Mouse (Mus musculus): Measurements from ENCODE around the gene Gpr3. TPM values are rescaled to one million over a fixed set of nuclear protein-coding genes. Genes with fewer than 3 reads are reported as not detected.

Gpr3 gene
- total RNA-seq, 2 experiments from 2014 or later: not detected

DNA sequence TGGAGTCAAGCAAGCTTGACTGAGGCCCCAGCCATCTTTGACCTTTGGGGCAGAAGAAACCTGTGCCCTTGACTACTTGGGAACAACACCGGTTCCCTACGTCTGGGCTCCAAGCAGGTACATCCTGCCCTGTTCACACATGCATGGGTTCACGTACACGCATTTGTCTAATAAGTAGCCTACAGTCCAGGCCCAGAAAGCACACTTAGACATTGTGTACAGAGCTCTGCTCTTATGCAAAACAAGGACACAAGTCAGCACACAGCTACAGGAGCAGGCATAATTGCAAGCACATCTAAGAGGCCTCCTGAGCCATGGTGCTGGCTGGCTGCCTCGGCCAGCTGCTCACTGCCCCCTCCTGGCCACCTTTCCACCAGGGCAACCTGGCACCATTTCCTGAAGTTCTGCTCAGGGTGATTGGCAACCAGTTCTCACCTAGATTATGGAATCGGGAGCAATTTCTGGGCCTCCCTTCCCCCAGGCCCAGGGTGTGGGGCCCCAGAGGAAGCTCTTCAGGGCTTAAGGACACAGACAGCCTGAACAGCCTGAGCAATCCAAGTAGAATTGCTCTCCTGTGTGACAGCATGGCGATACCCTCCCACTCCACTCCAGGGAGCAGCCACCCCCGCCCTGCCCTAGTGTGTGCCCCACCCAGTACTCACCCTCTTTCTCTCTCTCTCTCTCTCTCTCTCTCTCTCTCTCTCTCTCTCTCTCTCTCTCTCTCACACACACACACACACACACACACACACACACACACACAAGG is 11.1 kb downstream of the Gpr3 start:
- peak; percentile 60; the same call in 1 of the 2 replicates for ATAC-seq (replicated peaks; ENCODE audit: low FRiP score, poor library complexity, severe bottlenecking)

DNA sequence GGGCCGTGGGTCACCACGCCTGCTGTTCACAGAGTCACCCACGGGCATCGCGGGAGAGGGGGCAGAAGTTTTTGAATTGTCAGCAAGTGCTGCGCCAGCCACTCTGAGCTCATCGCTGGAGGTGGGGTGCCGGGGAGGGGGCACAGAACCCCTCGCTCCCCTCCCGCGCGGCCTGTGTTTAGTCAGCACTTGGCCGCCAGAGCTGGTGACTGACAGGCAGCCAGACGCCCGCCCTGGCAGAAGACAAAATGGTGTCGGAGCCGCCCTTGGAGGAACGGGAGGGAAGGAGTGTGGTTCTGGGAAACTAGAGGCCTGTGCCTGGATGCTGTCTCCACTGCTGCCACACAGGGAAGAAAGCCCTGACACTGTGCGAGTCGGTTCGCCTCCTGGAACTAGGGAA is 12.0 kb downstream of the Gpr3 start:
- ATAC-seq (replicated peaks; ENCODE audit: low FRiP score, poor library complexity, severe bottlenecking): no peak; the same call in 1 of the 2 replicates

DNA sequence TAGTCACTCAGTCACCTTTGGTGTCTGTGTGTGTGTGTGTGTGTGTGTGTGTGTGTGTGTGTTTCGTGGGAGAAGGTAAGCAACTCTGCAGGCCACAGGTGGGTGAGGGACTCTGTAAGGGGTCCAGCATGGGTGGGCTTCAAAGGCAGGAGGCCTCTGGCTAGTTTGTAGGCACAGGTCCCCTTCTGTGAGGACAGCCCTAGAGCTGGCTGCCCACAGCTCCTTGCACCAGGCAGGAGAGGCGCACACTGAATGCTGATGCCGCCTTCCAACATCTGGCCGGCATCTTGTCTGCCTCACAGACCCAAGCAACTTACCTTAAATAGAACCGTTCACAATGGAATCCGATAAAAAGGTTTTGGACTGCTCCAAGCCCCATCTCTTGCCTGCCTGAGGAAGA is 12.6 kb downstream of the Gpr3 start:
- ATAC-seq (replicated peaks; ENCODE audit: low FRiP score, poor library complexity, severe bottlenecking): no peak

DNA sequence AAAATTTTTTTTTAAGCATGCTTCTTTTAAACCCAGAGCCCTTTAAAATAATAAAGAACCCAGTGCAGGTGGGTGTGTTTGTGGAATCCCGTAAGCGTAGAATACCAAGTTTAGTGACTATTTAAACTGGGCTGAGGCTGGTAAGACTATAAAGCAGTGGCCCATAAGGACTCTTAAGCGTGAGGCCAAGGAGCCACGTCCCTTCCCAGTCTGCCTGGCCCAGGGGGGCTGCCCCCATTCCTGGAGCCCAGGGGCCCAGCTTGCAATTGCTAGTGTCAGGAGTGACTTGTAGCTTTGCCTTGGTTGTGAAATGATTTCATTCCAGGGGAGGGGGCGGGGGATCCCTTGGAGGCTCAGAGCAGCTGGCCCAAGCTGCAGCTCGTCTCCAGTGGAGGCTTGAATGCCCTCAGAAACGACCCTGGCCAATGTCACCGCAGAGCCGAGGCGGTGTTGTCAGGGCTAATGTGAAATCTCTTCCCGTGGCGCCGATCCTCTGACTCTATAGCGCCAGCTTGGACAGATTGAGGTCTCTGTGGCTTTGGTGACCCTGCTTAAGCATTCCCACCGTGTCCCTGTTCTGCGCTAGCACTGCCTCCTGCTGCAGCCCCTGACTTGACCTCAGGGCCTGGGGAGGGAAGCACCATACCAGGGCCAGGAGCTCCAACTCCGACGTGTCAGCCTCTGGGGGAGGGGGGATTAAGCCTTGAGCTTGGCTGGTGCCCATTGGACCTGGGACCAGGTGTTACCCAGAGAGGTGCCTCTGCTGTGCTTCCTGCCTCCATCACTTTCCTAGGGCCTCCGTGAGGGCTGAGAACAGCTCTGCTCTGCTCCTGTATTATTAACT is 13.8 kb downstream of the Gpr3 start:
- no peak for ATAC-seq (replicated peaks; ENCODE audit: low FRiP score, poor library complexity, severe bottlenecking)

DNA sequence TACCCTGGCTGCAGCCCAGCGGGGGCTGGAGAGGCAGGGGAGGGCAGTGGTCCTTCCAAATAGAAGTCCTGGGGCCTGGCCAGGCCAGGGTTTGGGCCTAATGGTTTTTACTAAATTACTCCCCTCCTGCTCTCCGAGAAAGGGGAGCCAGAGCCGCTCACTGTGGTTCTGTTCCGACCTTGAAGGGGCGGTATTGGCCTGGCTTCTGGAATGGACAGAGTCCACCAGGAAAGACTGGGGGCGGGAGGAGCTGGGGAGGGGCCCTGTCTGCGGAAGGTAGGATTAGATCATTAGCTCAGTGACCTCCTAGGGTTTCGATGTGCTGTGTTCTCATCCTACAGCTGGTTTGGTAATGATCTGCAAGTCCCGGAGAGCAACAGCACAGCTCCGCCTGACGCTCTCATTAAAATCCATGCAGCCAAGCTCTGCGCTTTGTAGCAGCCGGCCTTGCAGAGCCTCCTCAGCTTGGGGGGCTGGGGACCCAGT is 14.5 kb downstream of the Gpr3 start:
- no peak for ATAC-seq (replicated peaks; ENCODE audit: low FRiP score, poor library complexity, severe bottlenecking)

DNA sequence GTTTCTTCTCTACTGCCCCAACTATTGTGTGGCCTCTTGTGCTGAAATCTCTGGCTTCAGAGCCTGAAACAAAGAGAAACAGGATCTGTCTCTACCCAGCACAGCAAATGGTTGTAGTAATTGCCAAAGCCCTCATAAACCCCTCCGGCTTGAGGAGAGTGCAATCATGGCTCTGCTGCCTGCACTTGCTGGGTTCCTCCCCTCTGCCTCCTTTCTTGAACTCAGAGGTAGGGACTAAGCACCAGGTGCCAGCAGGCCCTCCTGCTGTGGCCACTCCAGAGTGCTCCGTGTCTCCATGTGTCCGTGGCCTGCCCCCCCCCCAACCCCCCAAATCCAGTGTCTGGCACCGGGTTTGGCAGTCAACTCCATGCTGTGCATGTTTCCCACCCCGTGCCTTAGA is 15.0 kb downstream of the Gpr3 start:
- no peak for ATAC-seq (replicated peaks; ENCODE audit: low FRiP score, poor library complexity, severe bottlenecking)

DNA sequence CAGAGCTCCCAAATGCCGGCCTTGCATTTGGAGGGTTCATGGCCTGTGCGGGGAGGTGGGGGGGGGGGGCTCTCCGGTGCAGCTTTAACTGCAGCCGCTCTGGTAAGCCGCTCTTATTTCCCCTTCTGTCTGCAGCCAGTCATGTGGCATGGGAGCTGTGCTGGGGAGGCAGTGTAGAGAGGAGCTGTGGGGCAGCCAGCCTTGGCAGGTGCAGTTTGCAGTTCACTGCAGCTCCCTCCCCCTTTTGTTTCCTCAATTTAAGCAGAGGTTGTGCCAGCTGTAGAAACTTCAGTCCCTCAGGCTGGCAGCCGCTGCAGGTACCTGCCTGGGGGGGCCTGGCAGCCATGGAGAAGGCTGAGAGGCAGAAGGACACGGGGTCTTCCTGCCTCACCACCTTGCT is 15.5 kb downstream of the Gpr3 start:
- no peak for ATAC-seq (replicated peaks; ENCODE audit: low FRiP score, poor library complexity, severe bottlenecking)

DNA sequence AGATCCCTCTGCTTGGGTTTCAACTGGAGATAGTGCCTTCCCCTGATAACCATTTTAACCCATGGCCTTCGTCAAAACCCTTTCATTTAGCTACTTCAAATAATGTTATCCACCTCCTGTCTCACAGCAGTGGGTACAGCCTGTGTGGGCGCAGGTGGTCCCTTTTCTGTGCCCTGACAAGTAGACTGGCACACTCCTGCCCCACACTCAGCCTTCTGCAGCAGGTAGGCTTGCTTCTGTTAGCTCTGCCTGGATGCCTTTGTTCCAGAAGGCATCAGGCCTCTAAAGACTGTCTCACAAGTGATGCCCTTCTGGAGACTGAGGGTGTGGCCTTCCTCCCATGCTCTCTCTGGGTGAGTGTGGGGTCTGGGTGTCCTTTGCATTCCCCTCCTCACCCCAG is 16.2 kb downstream of the Gpr3 start:
- ATAC-seq (replicated peaks; ENCODE audit: low FRiP score, poor library complexity, severe bottlenecking): no peak

DNA sequence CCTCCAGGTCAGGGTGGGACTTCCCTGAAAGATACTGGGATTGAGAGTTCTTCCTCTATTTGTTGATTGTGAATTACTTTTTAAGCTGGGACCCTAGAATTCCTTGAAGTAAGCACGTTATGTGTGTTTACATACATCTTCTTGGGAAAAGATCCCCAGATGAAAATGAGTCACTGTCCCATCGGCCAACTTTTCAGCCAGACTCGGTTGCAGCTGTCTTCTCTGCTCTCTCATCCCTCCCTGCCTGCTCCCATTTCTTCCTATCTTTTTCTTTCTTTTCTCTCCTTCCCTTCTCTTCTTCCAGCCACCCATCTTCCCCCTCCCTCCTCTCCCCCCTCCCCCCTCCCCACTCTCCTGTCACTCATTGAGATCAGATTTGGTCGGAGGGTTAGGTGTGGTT is 17.3 kb downstream of the Gpr3 start:
- no peak for ATAC-seq (replicated peaks; ENCODE audit: low FRiP score, poor library complexity, severe bottlenecking)

DNA sequence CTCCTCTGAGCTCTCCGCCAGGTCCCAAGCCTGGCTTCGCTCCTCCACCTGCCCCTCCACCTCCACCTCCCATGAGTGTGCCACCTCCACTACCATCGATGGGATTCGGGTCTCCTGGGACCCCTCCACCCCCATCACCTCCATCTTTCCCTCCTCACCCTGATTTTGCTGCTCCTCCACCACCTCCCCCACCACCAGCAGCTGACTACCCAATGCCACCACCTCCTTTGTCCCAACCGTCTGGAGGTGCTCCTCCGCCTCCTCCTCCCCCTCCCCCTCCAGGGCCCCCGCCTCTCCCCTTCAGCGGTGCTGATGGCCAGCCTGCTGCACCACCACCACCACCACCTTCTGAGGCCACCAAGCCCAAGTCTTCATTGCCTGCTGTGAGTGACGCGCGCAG is 17.9 kb downstream of the Gpr3 start:
- ATAC-seq (replicated peaks; ENCODE audit: low FRiP score, poor library complexity, severe bottlenecking): no peak

DNA sequence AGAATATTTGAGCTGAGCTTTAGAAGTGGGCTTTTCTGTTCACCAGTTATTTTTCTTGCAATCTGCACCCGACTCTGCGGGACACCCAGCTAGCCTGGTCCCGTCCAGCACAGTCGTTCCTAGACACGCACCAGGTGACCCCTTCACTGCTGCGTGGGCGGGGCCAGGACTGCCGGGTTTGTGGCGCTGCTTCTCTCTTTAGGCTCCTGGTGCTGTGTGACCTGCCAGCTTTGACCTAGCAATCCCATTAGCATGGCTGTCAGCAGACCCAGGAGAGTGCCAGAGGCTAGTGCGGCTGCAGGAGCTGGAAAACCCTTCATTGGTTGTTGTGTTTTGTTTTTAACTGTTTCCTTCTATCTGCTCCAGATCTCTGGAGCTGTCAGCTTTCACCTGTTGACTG is 22.9 kb downstream of the Gpr3 start:
- no peak for ATAC-seq (replicated peaks; ENCODE audit: low FRiP score, poor library complexity, severe bottlenecking)

DNA sequence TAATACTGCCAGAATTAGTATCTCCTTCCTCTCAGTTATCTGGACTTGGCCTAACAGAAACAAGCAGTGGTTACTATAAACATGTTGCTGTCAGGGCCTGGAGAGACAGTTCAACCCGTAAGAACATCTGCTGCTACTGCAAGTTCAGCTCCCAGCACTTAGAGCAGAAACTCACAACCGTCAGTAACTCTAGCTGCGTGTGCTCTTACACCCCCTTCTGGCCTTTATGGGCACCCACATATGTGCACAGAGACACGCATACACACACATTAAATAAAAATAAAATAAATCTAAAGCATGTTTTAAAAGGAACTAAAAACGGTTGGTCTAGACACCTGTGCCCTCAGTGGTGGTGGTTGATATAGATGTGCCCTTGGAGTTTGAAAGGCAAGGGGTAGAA is 25.5 kb downstream of the Gpr3 start:
- ATAC-seq (replicated peaks; ENCODE audit: low FRiP score, poor library complexity, severe bottlenecking): no peak

DNA sequence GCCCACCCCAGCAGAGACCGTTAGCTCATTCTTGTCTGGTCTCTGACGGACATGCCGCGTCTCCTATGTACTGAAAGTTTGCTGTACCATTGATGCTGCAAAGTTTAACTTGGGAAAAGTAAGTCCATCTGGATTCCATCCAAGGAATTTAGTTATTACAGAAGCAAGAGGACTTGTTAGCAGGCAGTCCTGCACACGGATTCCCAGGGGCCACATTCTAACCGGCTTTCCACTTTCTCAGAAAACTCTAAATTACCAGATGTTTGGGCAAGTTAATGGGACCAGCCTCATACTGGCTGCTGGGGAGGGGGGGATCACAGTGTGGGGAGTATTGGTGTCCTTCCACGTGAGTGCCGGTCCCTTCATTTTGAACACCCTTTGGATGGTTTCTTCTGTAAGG is 26.4 kb downstream of the Gpr3 start:
- ATAC-seq (replicated peaks; ENCODE audit: low FRiP score, poor library complexity, severe bottlenecking): no peak

DNA sequence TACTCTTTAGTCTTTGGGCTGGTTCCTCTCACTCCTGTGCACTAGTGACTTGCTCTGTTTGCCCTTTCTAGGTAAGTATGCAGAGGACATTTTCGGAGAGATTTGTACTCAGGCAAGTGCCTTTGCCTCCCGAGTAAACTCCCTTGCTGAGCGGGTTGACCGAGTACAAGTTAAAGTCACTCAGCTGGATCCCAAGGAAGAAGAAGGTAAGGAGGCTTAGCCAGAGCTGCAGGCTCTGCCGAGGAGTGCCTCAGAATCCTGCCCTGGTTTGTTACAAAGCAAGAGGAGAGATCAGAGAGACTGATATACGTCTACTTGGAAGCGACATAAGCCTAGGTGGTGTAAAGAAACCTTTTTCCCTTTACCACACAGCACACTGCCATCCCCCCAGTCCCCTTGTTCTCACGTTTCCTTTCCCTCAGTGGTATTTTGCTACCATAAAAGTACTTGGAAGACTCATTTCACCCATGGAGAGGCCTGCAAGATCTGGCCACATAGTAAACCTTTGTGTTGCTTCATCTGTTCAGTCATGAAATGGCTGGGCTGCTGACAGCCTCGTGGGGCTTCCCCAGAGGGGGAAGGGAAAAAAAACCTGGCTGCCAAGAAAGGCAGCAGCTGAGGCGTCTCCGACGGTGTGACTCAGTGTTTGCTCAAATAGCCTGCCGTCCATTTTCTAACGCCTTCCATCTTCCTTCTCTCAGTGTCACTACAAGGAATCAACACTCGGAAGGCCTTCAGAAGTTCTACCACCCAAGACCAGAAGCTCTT is 27.3 kb downstream of the Gpr3 start:
- no peak for ATAC-seq (replicated peaks; ENCODE audit: low FRiP score, poor library complexity, severe bottlenecking)

DNA sequence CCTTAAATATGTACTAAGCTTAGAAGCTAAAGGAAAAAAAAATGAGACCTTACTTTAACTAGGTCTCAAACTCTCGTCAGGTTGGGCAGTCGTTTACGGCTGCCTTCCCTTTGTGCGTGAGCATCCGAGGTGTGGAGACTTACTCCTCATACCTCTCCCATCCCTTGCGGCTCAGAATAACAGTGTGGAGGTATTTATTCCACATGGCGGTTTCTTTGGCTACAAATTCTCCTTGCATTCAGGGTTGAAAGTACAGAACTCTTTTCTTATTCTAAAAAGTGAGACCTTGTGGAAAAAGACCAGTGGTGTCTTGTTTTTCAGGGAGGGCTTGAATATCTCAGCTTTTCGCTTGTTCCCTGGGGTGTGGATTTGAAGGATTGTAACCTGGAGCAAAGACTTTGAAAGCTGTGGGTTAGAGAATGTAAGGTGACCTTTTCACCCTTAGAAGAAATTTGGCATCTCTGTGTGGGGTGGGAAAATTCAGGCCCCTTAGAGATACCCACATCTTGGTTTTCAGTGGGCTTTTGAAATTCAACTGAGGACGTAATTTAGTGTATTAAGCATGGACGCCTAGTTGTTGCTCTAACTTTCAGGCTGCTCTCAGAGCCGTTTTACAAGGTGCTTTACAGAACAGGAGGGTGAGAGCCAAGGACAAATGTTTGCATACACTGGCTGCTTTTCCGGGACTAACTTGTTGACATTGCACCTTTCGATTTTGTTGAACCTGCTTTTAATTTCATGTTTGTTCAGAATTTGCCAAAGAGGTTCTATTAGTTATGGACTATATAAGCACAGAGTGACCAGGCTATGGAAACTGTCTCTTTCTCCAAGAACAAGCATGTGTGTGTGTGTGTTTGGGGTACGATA is 28.1 kb downstream of the Gpr3 start:
- ATAC-seq (replicated peaks; ENCODE audit: low FRiP score, poor library complexity, severe bottlenecking): no peak

DNA sequence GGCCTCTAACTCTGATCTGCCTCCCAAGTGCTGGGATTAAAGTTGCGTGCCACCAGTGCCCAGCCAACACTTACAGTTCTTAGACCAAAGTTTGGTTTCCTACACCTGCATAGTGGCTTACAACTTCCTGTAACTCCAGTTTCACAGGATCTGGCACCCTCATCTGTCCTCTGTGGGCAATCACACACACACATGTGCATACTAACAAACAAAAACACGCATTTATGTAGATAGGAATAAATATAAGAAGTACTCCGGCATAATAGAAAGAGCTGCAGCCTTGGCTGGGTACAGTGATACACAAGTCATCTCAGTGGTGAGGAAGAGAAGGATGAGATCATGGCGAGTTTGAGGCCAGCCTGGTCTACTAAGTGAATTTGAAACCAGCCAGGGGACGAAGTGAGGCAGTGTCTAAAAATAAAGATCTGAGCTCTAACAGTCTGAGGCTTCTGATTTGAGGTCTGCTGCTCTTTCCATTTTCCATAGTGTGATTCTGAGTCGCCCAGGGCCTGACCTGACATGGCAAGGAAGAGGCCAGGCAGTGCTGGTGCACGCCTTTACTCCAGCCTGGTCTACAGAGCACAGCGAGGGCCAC is 29.8 kb downstream of the Gpr3 start:
- ATAC-seq (replicated peaks; ENCODE audit: low FRiP score, poor library complexity, severe bottlenecking): no peak

DNA sequence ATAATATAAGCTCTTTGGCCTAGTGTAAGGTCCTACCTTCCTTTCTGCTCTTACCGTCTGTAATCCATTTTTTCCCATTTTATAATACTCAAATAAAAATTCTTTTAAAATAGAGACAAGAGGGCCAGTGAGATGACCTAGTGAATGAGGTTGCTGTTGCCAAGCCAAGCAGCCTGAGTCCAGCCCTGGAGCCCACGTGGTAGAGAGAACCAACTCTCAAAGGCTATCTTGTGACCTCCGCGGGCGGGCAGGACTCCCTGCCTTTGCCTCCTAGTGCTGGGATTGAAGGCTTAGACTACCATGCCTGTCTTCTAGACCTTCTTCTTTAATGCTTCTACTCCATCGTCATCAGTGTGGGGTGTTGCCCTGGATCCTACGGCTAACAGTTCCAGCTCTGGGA is 33.1 kb downstream of the Gpr3 start:
- ATAC-seq (replicated peaks; ENCODE audit: low FRiP score, poor library complexity, severe bottlenecking): no peak

DNA sequence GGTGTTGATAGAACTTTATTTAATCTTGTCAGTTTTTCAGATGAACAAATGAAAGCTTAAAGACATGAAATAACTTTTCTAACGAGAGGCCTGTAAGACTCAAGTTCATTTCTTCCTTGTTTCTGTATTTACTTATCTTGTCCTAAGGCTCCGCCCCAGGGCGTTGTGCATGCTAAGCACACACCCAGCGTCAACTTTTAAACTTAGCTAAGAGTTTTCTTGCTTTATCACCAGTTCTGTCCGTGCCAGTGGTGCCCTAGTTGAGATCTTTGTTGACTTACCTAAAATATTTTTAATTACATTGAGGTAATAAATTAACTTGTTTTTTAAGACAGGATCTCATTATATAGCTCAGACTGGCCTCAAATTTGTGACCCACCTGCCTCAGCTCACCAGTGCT is 34.0 kb downstream of the Gpr3 start:
- peak; percentile 93 for ATAC-seq (replicated peaks; ENCODE audit: low FRiP score, poor library complexity, severe bottlenecking)

DNA sequence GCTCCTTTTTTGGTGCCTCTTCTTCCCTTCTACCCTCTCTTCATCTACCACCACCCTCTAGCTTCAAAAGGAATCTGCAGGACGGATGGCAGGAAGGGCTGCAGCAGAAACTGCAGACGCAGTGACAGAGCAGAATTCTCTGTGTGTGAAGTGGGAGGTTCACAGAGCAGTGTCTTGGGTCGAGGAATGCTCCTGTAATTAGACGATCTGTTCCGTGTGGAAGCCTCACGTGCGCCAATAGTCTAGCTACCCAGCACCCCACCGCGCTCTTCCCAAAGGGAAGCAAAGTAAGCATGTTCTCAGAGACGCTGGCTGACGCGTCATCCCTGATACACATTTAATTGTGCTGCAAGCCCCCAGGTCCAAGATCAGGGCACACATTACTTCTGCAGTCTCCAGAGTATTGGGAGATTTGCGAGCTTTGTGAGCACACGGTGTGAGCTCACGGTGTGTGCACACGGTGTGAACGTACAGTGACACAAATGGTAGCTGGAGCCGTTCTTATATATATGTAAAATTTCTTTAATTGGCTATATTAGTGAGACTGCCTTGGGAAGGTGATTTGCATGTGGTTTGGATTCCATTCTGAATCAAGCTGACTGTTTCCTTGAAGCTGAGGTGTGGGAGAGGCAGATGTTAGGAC is 35.5 kb downstream of the Gpr3 start:
- ATAC-seq (replicated peaks; ENCODE audit: low FRiP score, poor library complexity, severe bottlenecking): no peak
